Mouse (Mus musculus): Measurements from ENCODE around the gene Wbp2nl.

- TF ChIP-seq CTCF (IDR thresholded peaks at IDR 0.05; ENCODE audit: control insufficient read depth, insufficient read depth, low read length), result no peak
- TF ChIP-seq POLR2A (IDR thresholded peaks at IDR 0.05; ENCODE audit: borderline replicate concordance, control insufficient read depth, low read depth, low read length), result no peak
Observed at GRCm38 (mm10) chr15:82280638-82281037, 18.1 kb upstream of the Wbp2nl start.
